Mouse (Mus musculus) ES-E14 (cell line): ENCODE results near the gene Adam23.
"Not testable (repeated sequence)": the region's sequence is repeated elsewhere in the genome, so short reads cannot be mapped to it uniquely, and the experiment has no call there.

Experiments
- HCFC1 ChIP-seq: IDR thresholded peaks from 2 replicates; pipeline ENCODE4 v1.6.1; 2012; ENCODE audit warnings: low read length, inconsistent platforms, borderline replicate concordance; ENCODE audit not compliant: insufficient read depth
- MAFK ChIP-seq: IDR thresholded peaks from 2 replicates; pipeline ENCODE4 v1.6.1; 2014; ENCODE audit warnings: mild to moderate bottlenecking, low read depth, low read length, inconsistent platforms; ENCODE audit not compliant: insufficient read depth

DNA sequence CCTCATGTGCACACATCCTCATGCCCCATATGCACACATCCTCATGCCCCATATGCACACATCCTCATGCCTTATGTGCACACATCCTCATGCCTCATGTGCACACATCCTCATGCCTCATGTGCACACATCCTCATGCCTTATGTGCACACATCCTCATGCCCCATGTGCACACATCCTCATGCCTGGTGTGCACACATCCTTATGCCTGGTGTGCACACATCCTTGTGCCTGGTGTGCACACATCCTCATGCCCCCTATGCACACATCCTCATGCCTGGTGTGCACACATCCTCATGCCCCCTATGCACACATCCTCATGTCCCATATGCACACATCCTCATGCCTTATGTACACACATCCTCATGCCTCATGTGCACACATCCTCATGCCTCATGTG is 184.7 kb downstream of the Adam23 start:
- TF ChIP-seq HCFC1, MAFK: not testable (repeated sequence)
